Comparison of ENCODE assay signal across 19 mouse cellular contexts in the genomic region with DNA sequence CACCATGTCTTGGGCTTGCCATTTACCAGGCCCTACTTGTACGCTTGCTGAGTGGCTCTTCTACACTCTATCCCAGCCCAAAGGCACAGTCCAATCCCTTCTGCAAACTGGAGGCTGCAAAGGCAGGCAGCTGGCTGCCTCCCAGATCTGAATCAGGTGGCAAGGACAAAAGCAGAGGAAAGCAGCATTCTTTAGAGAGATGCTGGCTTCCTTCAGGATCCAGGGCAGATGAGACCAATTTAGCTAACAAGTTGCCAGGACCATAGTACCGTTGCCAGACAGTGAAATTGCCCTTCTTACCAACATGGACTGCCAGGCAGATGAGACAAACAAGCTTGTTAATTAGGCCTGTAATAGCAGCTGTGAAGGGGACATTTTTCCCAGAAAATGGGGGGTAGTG.
DNase-seq lines count a peak whose midpoint lies in the region; ATAC-seq lines count a peak whose summit lies in the region.
"Had no signal": no experiment of that assay in that cellular context is flagged by ENCODE, and none has a peak within 500 bp of the region (broad histone marks: within the 10 kb centered on the region; RNA-seq: fewer than 3 reads in every experiment).

No protein-coding gene starts in this region.

- H3K36me3 ChIP-seq in forebrain, embryonic 14.5 days (ENCODE audit: control insufficient read depth, insufficient read depth, low read length), result no peaks in the 10 kb centered on the region
- no peaks in the 10 kb centered on the region for H3K36me3 ChIP-seq in forebrain, embryonic 16.5 days (ENCODE audit: control insufficient read depth, insufficient read depth)
- H3K36me3 ChIP-seq: hindbrain, embryonic 15.5 days had no signal

- H3K4me2 ChIP-seq in forebrain, embryonic 14.5 days (ENCODE audit: low read length), result no peak overlapping the region
- H3K4me2 ChIP-seq in forebrain, embryonic 16.5 days (ENCODE audit: low read length), result no peak overlapping the region
- H3K4me2 ChIP-seq: embryonic facial prominence, embryonic 13.5 days; hindbrain, embryonic 15.5 days had no signal

- H3K4me1 ChIP-seq in forebrain, embryonic 14.5 days (ENCODE audit: control insufficient read depth, insufficient read depth, low read length), result peaks cover 17% of the 10 kb centered on the region
- H3K4me1 ChIP-seq in forebrain, embryonic 16.5 days (replicated peaks; ENCODE audit: control insufficient read depth, insufficient read depth, low read length), result peaks cover 16% of the 10 kb centered on the region
- H3K4me1 ChIP-seq: embryonic facial prominence, embryonic 13.5 days had no signal

- peak; percentile 63 for DNase-seq in forebrain, embryonic 14.5 days (ENCODE audit: low spot score)
- peak; percentile 78 for DNase-seq in left cerebral cortex, postnatal 4 days
- no peak for DNase-seq in left cerebral cortex, postnatal 36 days (ENCODE audit: low spot score in 2 of 2)
- peak; percentile 68 for DNase-seq in brain, adult 2 months (ENCODE audit: low read depth, low spot score)
- no peak for DNase-seq in frontal cortex, postnatal 14 days (ENCODE audit: low spot score in 2 of 2)
- DNase-seq: adrenal gland, adult 8-10 months; cerebellum, adult 8-10 months; cerebellum, postnatal 36 days; gastrocnemius, postnatal 36 days; heart, adult 11 months; heart, postnatal 10 days; heart, postnatal 4 days; kidney, adult 8-10 months had no signal

- no peak overlapping the region for H3K9ac ChIP-seq in forebrain, embryonic 14.5 days (ENCODE audit: low read length)
- H3K9ac ChIP-seq in forebrain, embryonic 16.5 days (replicated peaks; ENCODE audit: low read depth, low read length), result no peak overlapping the region
- H3K9ac ChIP-seq: embryonic facial prominence, embryonic 13.5 days; hindbrain, embryonic 15.5 days had no signal

- peaks cover 21% of the 10 kb centered on the region; the same call in 1 of the 2 replicates for H3K9me3 ChIP-seq in forebrain, embryonic 14.5 days (replicated peaks; ENCODE audit: control insufficient read depth, low read length)
- peaks cover 13% of the 10 kb centered on the region for H3K9me3 ChIP-seq in forebrain, embryonic 16.5 days (ENCODE audit: control insufficient read depth, low read length)

- no peaks in the 10 kb centered on the region for H3K27me3 ChIP-seq in forebrain, embryonic 14.5 days (replicated peaks; ENCODE audit: control insufficient read depth, insufficient read depth, low read length)
- H3K27me3 ChIP-seq in forebrain, embryonic 16.5 days (replicated peaks; ENCODE audit: control insufficient read depth, insufficient read depth, low read length), result no peaks in the 10 kb centered on the region
- H3K27me3 ChIP-seq: embryonic facial prominence, embryonic 13.5 days; hindbrain, embryonic 15.5 days had no signal

- no peak overlapping the region for H3K4me3 ChIP-seq in forebrain, embryonic 14.5 days (ENCODE audit: low read depth, low read length)
- no peak overlapping the region for H3K4me3 ChIP-seq in forebrain, embryonic 16.5 days (replicated peaks; ENCODE audit: low read length)
- H3K4me3 ChIP-seq: embryonic facial prominence, embryonic 13.5 days; heart, embryonic 10.5 days; hindbrain, embryonic 15.5 days had no signal

- intact Hi-C loops in left cerebral cortex, postnatal 4 days (cut with DNase I), result no loop called here
- intact Hi-C loops in left cerebral cortex, postnatal 36 days (cut with DNase I), result loop anchor here (5.0 kb wide), 1 partner anchor 97 kb away; a partner anchor contains a TSS

- H3K27ac ChIP-seq in forebrain, embryonic 14.5 days (ENCODE audit: low read depth, low read length), result no peak overlapping the region
- H3K27ac ChIP-seq in forebrain, embryonic 16.5 days (ENCODE audit: low read length), result no peak overlapping the region
- H3K27ac ChIP-seq: embryonic facial prominence, embryonic 13.5 days; heart, embryonic 10.5 days; hindbrain, embryonic 15.5 days had no signal

- WGBS in forebrain, embryonic 14.5 days, result 54% methylated on average over 2 of the region's 2 CpGs
- 32% methylated on average over 2 of the region's 2 CpGs for WGBS in forebrain, embryonic 16.5 days

- no peak for ATAC-seq in forebrain, embryonic 14.5 days
- ATAC-seq in forebrain, embryonic 16.5 days, result no peak
- ATAC-seq: inflammation-experienced regulatory T-cells, adult 6 months; intestine, postnatal 0 days had no signal

Comparison
In these comparisons a context has a peak if more than half of its experiments do, and no peak if none do; other contexts are left out.
1. DNase-seq: peak in forebrain, embryonic 14.5 days (single experiment), left cerebral cortex, postnatal 4 days (single experiment) and brain, adult 2 months (single experiment); none in left cerebral cortex, postnatal 36 days (0 of 2) and frontal cortex, postnatal 14 days (0 of 2).